Mouse (Mus musculus): ENCODE results near the gene Pecam1. TPM values are rescaled to one million over a fixed set of nuclear protein-coding genes. Genes with fewer than 3 reads are reported as not detected.

The Pecam1 gene
- 16.7 and 26.3 TPM in 2 replicates for polyA plus RNA-seq (2012; rRNA removed)

GRCm38 (mm10) chr11:106750121-106750751 lies at the start of gene Pecam1:
Gene Pecam1 (minus strand): TSS chr11:106750628.

GRCm38 (mm10) chr11:106788775-106789459 lies 38.5 kb upstream of the Pecam1 start, which contains the start of the genes Ddx5 and Cep95:
Gene Ddx5 (minus strand): TSS chr11:106789185.
Gene Cep95 (plus strand): TSS chr11:106789252.

GRCm38 (mm10) chr11:106779388-106780088 lies 29.1 kb upstream of the Pecam1 start, which contains the start of gene Polg2:
Gene Polg2 (minus strand): TSS chr11:106779537.

GRCm38 (mm10) chr11:106751039-106752018 lies 901 bp upstream of the Pecam1 start, which contains the start of gene Milr1:
Gene Milr1 (plus strand): TSS chr11:106751226.

GRCm38 (mm10) chr11:106612961-106613637 lies 137.3 kb downstream of the Pecam1 start, which contains the start of gene Tex2:
Gene Tex2 (minus strand): TSS chr11:106613423.

Other genes starting within 250 kb of the Pecam1 start
- gene Tex2, start 137.2 kb downstream of the Pecam1 start, polyA plus RNA-seq (2012; rRNA removed) = 9.3 and 9.8 TPM in 2 replicates
- 0.77 and 1.0 TPM in 2 replicates for gene Milr1, start 598 bp upstream of the Pecam1 start, polyA plus RNA-seq (2012; rRNA removed)
- gene Polg2, start 28.9 kb upstream of the Pecam1 start, polyA plus RNA-seq (2012; rRNA removed) = 8.3 and 10.8 TPM in 2 replicates
- gene Ddx5, start 38.6 kb upstream of the Pecam1 start, polyA plus RNA-seq (2012; rRNA removed) = 671 and 1,179 TPM in 2 replicates
- 32.5 and 33.3 TPM in 2 replicates for gene Cep95, start 38.6 kb upstream of the Pecam1 start, polyA plus RNA-seq (2012; rRNA removed)
- 16.7 and 26.5 TPM in 2 replicates for gene Smurf2, start 170.1 kb upstream of the Pecam1 start, polyA plus RNA-seq (2012; rRNA removed)
- gene Kpna2, start 248.9 kb upstream of the Pecam1 start, polyA plus RNA-seq (2012; rRNA removed) = 439 and 461 TPM in 2 replicates

All from central nervous system, embryonic 11.5 days (tissue).